Comparison of ENCODE assay signal across 8 mouse cellular contexts in the genomic region with DNA sequence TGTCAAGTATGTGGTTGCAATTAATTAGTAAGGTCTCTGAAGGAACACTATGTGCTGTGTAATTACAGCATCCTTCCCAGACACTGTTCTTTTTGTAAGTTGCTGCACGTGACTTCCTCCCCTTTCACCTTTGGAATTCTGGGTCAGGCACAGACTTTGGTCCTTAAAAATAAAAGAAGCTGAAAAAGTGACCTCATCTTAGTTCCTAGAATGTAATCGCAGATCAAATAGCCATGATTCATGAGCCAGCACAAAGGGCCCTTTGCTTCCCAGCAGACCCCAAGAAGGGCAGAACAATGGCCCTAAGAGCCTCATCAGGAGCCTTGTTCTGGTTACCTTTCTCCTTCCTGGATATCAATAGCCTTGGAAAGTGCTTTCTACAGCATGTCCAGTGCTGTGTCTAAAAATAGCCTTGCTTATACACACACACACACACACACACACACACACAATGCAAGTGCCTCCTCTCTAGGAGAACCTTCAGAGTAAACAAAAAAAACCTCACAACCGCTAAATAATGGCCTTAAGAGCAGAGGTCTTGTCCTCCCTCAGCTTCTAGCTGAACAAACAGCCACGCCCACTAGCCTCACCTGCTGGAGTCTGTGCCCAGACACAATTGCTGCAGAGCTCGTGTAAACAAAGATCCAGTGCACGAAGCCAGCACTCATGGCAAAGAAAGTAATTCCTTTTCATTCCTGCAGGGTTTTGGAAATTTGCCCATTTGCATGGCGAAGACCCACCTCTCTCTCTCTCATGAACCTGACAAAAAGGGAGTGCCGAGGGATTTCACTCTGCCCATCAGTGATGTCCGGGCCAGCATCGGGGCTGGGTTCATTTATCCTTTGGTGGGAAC.
DNase-seq lines count a peak whose midpoint lies in the region; ATAC-seq and TF ChIP-seq lines count a peak whose summit lies in the region.

No protein-coding gene starts in this region.

- no peak for ATAC-seq in heart, embryonic 13.5 days (ENCODE audit: extremely low read depth, insufficient number of reproducible peaks, low FRiP score, low TSS enrichment)
- ATAC-seq in limb, embryonic 12.5 days (ENCODE audit: insufficient number of reproducible peaks, insufficient read depth, low FRiP score, low TSS enrichment, low read depth): no peak
- ATAC-seq in neural tube, embryonic 15.5 days (ENCODE audit: low FRiP score): no peak

- H3K4me3 ChIP-seq in ES-Bruce4 (ENCODE audit: low read depth, low read length): peak overlapping the region; percentile 13; the same call in 1 of the 2 replicates
- no peak overlapping the region for H3K4me3 ChIP-seq in heart, embryonic 13.5 days
- H3K4me3 ChIP-seq in limb, embryonic 12.5 days (replicated peaks): no peak overlapping the region
- no peak overlapping the region for H3K4me3 ChIP-seq in neural tube, embryonic 15.5 days (replicated peaks)

- no peak overlapping the region for H3K4me2 ChIP-seq in heart, embryonic 13.5 days
- no peak overlapping the region for H3K4me2 ChIP-seq in limb, embryonic 12.5 days
- H3K4me2 ChIP-seq in neural tube, embryonic 15.5 days: no peak overlapping the region; the same call in 1 of the 2 replicates

- H3K27me3 ChIP-seq in ES-Bruce4 (ENCODE audit: control insufficient read depth, insufficient read depth, low read length, poor library complexity, severe bottlenecking): no peaks in the 10 kb centered on the region
- no peaks in the 10 kb centered on the region for H3K27me3 ChIP-seq in heart, embryonic 13.5 days (replicated peaks)
- no peaks in the 10 kb centered on the region for H3K27me3 ChIP-seq in limb, embryonic 12.5 days
- H3K27me3 ChIP-seq in neural tube, embryonic 15.5 days (replicated peaks): no peaks in the 10 kb centered on the region

- H3K9me3 ChIP-seq in ES-Bruce4 (replicated peaks; ENCODE audit: control insufficient read depth, insufficient read depth, low read length, poor library complexity, severe bottlenecking): no peaks in the 10 kb centered on the region
- H3K9me3 ChIP-seq in heart, embryonic 13.5 days: no peaks in the 10 kb centered on the region
- H3K9me3 ChIP-seq in limb, embryonic 12.5 days: no peaks in the 10 kb centered on the region
- H3K9me3 ChIP-seq in neural tube, embryonic 15.5 days (replicated peaks): no peaks in the 10 kb centered on the region

- peak; percentile 80 for DNase-seq in ZHBTc4 (ENCODE audit: low read depth, low spot score)
- DNase-seq in layer of hippocampus, adult 9-11 months: no peak
- DNase-seq in right cerebral cortex, adult 18-20 months: no peak
- DNase-seq in right cerebral cortex, adult 2 months (ENCODE audit: low spot score in 2 of 2): no peak

- H3K9ac ChIP-seq in ES-Bruce4 (ENCODE audit: low read depth, poor library complexity, severe bottlenecking): peak overlapping the region; percentile 24; the same call in 1 of the 2 replicates
- H3K9ac ChIP-seq in heart, embryonic 13.5 days: no peak overlapping the region
- no peak overlapping the region for H3K9ac ChIP-seq in limb, embryonic 12.5 days (replicated peaks)
- H3K9ac ChIP-seq in neural tube, embryonic 15.5 days (replicated peaks): no peak overlapping the region

- WGBS in heart, embryonic 13.5 days: 47% methylated on average over 10 of the region's 10 CpGs
- WGBS in limb, embryonic 12.5 days: 68% methylated on average over 10 of the region's 10 CpGs
- WGBS in neural tube, embryonic 15.5 days: 17% methylated on average over 10 of the region's 10 CpGs

- H3K4me1 ChIP-seq in ES-Bruce4 (ENCODE audit: control insufficient read depth, insufficient read depth, low read length): peaks cover 7% of the 10 kb centered on the region
- peaks cover 36% of the 10 kb centered on the region for H3K4me1 ChIP-seq in heart, embryonic 13.5 days
- peaks cover 12% of the 10 kb centered on the region for H3K4me1 ChIP-seq in limb, embryonic 12.5 days (replicated peaks)
- H3K4me1 ChIP-seq in neural tube, embryonic 15.5 days: peaks cover 17% of the 10 kb centered on the region

- no peaks in the 10 kb centered on the region; the same call in 1 of the 2 replicates for H3K36me3 ChIP-seq in ES-Bruce4 (ENCODE audit: control insufficient read depth, insufficient read depth, low read length, poor library complexity, severe bottlenecking)
- H3K36me3 ChIP-seq in heart, embryonic 13.5 days: peaks cover 6% of the 10 kb centered on the region
- H3K36me3 ChIP-seq in limb, embryonic 12.5 days: 0 out of 2 replicates have a peak, but pooled peaks cover 3% of the 10 kb centered on the region
- H3K36me3 ChIP-seq in neural tube, embryonic 15.5 days: no peaks in the 10 kb centered on the region

- TF ChIP-seq EP300 in ES-Bruce4 (IDR thresholded peaks at IDR 0.05; ENCODE audit: insufficient read depth, low read depth, low read length): peak; percentile 79; the same call in 1 of the 2 replicates

- TF ChIP-seq POLR2A in ES-Bruce4 (IDR thresholded peaks at IDR 0.05; ENCODE audit: insufficient read depth, low read length): no peak

- no peak for TF ChIP-seq CTCF in ES-Bruce4 (IDR thresholded peaks at IDR 0.05; ENCODE audit: low read depth, low read length)

- H3K27ac ChIP-seq in ES-Bruce4 (ENCODE audit: insufficient read depth, low read length): peak overlapping the region; percentile 95
- H3K27ac ChIP-seq in heart, embryonic 13.5 days (replicated peaks): peak overlapping the region; percentile 81
- peak overlapping the region; percentile 66; the same call in 1 of the 2 replicates for H3K27ac ChIP-seq in limb, embryonic 12.5 days
- peak overlapping the region; percentile 23; the same call in 1 of the 2 replicates for H3K27ac ChIP-seq in neural tube, embryonic 15.5 days (replicated peaks)

Comparison
In these comparisons a context has a peak if more than half of its experiments do, and no peak if none do; other contexts are left out.
1. H3K27ac ChIP-seq: peak in every context shown above with its lines; median percentile 95 in ES-Bruce4; 81 in heart, embryonic 13.5 days; 66 in limb, embryonic 12.5 days; 23 in neural tube, embryonic 15.5 days.